Mouse (Mus musculus): ENCODE data around the gene Zfp367. TPM values are rescaled to one million over a fixed set of nuclear protein-coding genes. Genes with fewer than 3 reads are reported as not detected.

The Zfp367 gene
- polyA plus RNA-seq, 1 experiment from 2014 or later: 20.1 TPM

GRCm38 (mm10) chr13:64129616-64130375, 23.2 kb downstream of the Zfp367 start:
- Histone ChIP-seq H3K4me1 (ENCODE audit: control insufficient read depth, insufficient read depth, low read length) (peaks cover 4% of the 10 kb centered on the region; the same call in 1 of the 2 replicates), H3K27ac (ENCODE audit: low read length) (peak overlapping the region; percentile 73), H3K27me3 (ENCODE audit: control insufficient read depth, insufficient read depth, low read length) (no peaks in the 10 kb centered on the region), H3K4me2 (ENCODE audit: low read depth, low read length) (peak overlapping the region; percentile 80), H3K4me3 (replicated peaks; ENCODE audit: low read length) (peak overlapping the region; percentile 71), H3K36me3 (ENCODE audit: control insufficient read depth, insufficient read depth, low read length) (no peaks in the 10 kb centered on the region), H3K9me3 (replicated peaks; ENCODE audit: control insufficient read depth, low read length) (no peaks in the 10 kb centered on the region), H3K9ac (ENCODE audit: low read length) (peak overlapping the region; percentile 85)
- 38% methylated on average over 15 of the region's 15 CpGs for WGBS
- ATAC-seq (ENCODE audit: insufficient read depth, low FRiP score): peak; percentile 83; the same call in 1 of the 2 replicates

- WGBS: 6% methylated on average over 43 of the region's 44 CpGs
- peaks cover 4% of the 10 kb centered on the region; the same call in 1 of the 2 replicates for H3K4me1 ChIP-seq (ENCODE audit: control insufficient read depth, insufficient read depth, low read length)
- H3K27ac ChIP-seq (ENCODE audit: low read length): peak within 1 kb of the TSS; percentile 73
- H3K9ac ChIP-seq (ENCODE audit: low read length): peak within 1 kb of the TSS; percentile 85
- H3K4me3 ChIP-seq (replicated peaks; ENCODE audit: low read length): peak within 1 kb of the TSS; percentile 71
- peak within 1 kb of the TSS; percentile 80 for H3K4me2 ChIP-seq (ENCODE audit: low read depth, low read length)
- peak; percentile 93 for ATAC-seq (ENCODE audit: insufficient read depth, low FRiP score)
- H3K27me3 ChIP-seq (ENCODE audit: control insufficient read depth, insufficient read depth, low read length): no peaks in the 10 kb centered on the region
- no peaks in the 10 kb centered on the region for H3K9me3 ChIP-seq (replicated peaks; ENCODE audit: control insufficient read depth, low read length)
- H3K36me3 ChIP-seq (ENCODE audit: control insufficient read depth, insufficient read depth, low read length): no peaks in the 10 kb centered on the region
Measured at GRCm38 (mm10) chr13:64128858-64129615, 24.0 kb downstream of the Zfp367 start, which contains the start of gene Slc35d2. TSS of gene Slc35d2 (minus strand) at chr13:64129368.

- H3K4me2 ChIP-seq (ENCODE audit: low read depth, low read length): no peak overlapping the region
- no peak overlapping the region for H3K4me3 ChIP-seq (replicated peaks; ENCODE audit: low read length)
- H3K36me3 ChIP-seq (ENCODE audit: control insufficient read depth, insufficient read depth, low read length): no peaks in the 10 kb centered on the region
- peaks cover 4% of the 10 kb centered on the region; the same call in 1 of the 2 replicates for H3K4me1 ChIP-seq (ENCODE audit: control insufficient read depth, insufficient read depth, low read length)
- 60% methylated on average over 4 of the region's 4 CpGs for WGBS
- H3K27ac ChIP-seq (ENCODE audit: low read length): no peak overlapping the region
- H3K9ac ChIP-seq (ENCODE audit: low read length): no peak overlapping the region
- no peak for ATAC-seq (ENCODE audit: insufficient read depth, low FRiP score)
- no peaks in the 10 kb centered on the region for H3K27me3 ChIP-seq (ENCODE audit: control insufficient read depth, insufficient read depth, low read length)
- no peaks in the 10 kb centered on the region for H3K9me3 ChIP-seq (replicated peaks; ENCODE audit: control insufficient read depth, low read length)
Measured at GRCm38 (mm10) chr13:64126316-64126715, 26.7 kb downstream of the Zfp367 start.

GRCm38 (mm10) chr13:64124886-64125285, 28.1 kb downstream of the Zfp367 start:
- no peaks in the 10 kb centered on the region for H3K27me3 ChIP-seq (ENCODE audit: control insufficient read depth, insufficient read depth, low read length)
- 95% methylated on average over 6 of the region's 6 CpGs for WGBS
- no peak for ATAC-seq (ENCODE audit: insufficient read depth, low FRiP score)

DNA sequence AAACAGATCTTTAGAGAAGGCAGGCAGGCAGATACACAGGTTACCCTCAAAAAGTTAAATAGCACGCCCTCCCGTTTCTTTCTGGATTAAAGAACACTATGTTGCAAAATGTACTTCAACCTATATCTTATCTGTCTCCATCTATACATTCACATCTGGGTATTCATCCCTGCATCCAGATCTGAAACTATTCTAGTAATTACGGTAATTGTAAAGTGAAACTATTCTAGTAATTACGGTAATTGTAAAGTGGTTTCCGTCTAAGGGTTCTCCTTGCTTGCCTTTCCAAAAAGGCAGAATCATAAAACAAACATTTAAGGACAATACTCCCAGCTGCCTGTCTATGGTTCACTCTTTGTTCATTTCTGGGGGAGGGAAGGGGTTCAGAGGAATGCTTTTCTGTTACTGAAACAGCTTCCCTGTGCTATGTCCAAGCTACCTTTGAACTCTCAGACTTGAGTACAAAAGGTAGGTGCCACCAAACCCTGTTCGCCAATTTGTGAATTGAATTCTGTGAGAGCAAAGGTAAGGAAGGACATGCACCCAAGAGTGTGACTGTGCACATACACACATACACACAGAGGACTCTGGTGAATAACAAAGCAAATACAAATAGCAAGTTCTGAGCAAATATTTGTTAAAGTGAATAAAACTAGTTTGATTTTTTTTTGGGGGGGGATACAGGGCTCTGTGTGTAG, 29.4 kb downstream of the Zfp367 start:
- Histone ChIP-seq H3K27ac (ENCODE audit: low read length) (no peak overlapping the region), H3K4me2 (ENCODE audit: low read depth, low read length) (no peak overlapping the region), H3K27me3 (ENCODE audit: control insufficient read depth, insufficient read depth, low read length) (no peaks in the 10 kb centered on the region), H3K4me1 (ENCODE audit: control insufficient read depth, insufficient read depth, low read length) (no peaks in the 10 kb centered on the region), H3K9me3 (replicated peaks; ENCODE audit: control insufficient read depth, low read length) (no peaks in the 10 kb centered on the region), H3K36me3 (ENCODE audit: control insufficient read depth, insufficient read depth, low read length) (no peaks in the 10 kb centered on the region), H3K4me3 (replicated peaks; ENCODE audit: low read length) (no peak overlapping the region), H3K9ac (ENCODE audit: low read length) (no peak overlapping the region)
- ATAC-seq (ENCODE audit: insufficient read depth, low FRiP score): no peak
- 32% methylated on average over 6 of the region's 6 CpGs for WGBS

More at GRCm38 (mm10) chr13:64124886-64125285, 28.1 kb downstream of the Zfp367 start:
- no peak overlapping the region for H3K4me3 ChIP-seq (replicated peaks; ENCODE audit: low read length)
- H3K9me3 ChIP-seq (replicated peaks; ENCODE audit: control insufficient read depth, low read length): no peaks in the 10 kb centered on the region
- no peak overlapping the region for H3K4me2 ChIP-seq (ENCODE audit: low read depth, low read length)
- no peak overlapping the region for H3K27ac ChIP-seq (ENCODE audit: low read length)
- H3K36me3 ChIP-seq (ENCODE audit: control insufficient read depth, insufficient read depth, low read length): no peaks in the 10 kb centered on the region
- H3K4me1 ChIP-seq (ENCODE audit: control insufficient read depth, insufficient read depth, low read length): peaks cover 2% of the 10 kb centered on the region; the same call in 1 of the 2 replicates
- H3K9ac ChIP-seq (ENCODE audit: low read length): no peak overlapping the region

- no peak overlapping the region for H3K4me3 ChIP-seq (replicated peaks; ENCODE audit: low read length)
- 60% methylated on average over 4 of the region's 4 CpGs for WGBS
- H3K27me3 ChIP-seq (ENCODE audit: control insufficient read depth, insufficient read depth, low read length): no peaks in the 10 kb centered on the region
- no peaks in the 10 kb centered on the region for H3K36me3 ChIP-seq (ENCODE audit: control insufficient read depth, insufficient read depth, low read length)
- no peak overlapping the region for H3K27ac ChIP-seq (ENCODE audit: low read length)
- H3K4me1 ChIP-seq (ENCODE audit: control insufficient read depth, insufficient read depth, low read length): no peaks in the 10 kb centered on the region
- H3K4me2 ChIP-seq (ENCODE audit: low read depth, low read length): no peak overlapping the region
- no peak for ATAC-seq (ENCODE audit: insufficient read depth, low FRiP score)
- H3K9me3 ChIP-seq (replicated peaks; ENCODE audit: control insufficient read depth, low read length): no peaks in the 10 kb centered on the region
- H3K9ac ChIP-seq (ENCODE audit: low read length): no peak overlapping the region
Measured at GRCm38 (mm10) chr13:64120760-64121159, 32.2 kb downstream of the Zfp367 start.

DNA sequence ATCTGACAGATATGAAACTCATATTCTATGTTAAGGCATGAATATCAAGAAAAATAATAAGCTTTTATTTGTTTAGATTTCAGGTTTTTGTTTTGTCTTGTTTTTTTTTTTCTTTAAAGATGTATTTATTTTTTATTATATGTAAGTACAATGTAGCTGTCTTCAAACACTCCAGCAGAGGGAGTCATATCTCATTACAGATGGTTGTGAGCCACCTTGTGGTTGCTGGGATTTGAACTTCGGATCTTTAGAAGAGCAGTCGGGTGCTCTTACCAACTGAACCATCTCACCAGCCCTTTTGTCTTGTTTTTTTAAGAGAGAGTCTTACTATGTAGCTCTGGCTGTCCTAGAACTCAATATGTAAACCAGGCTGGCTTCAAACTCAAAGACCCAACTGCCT, 35.6 kb downstream of the Zfp367 start:
- no peak for ATAC-seq (ENCODE audit: insufficient read depth, low FRiP score)
- Histone ChIP-seq H3K4me2 (ENCODE audit: low read depth, low read length) (no peak overlapping the region), H3K36me3 (ENCODE audit: control insufficient read depth, insufficient read depth, low read length) (no peaks in the 10 kb centered on the region), H3K9me3 (replicated peaks; ENCODE audit: control insufficient read depth, low read length) (no peaks in the 10 kb centered on the region), H3K4me3 (replicated peaks; ENCODE audit: low read length) (no peak overlapping the region), H3K9ac (ENCODE audit: low read length) (no peak overlapping the region), H3K27me3 (ENCODE audit: control insufficient read depth, insufficient read depth, low read length) (no peaks in the 10 kb centered on the region), H3K27ac (ENCODE audit: low read length) (no peak overlapping the region), H3K4me1 (ENCODE audit: control insufficient read depth, insufficient read depth, low read length) (no peaks in the 10 kb centered on the region)
- 61% methylated on average over 2 of the region's 2 CpGs for WGBS

DNA sequence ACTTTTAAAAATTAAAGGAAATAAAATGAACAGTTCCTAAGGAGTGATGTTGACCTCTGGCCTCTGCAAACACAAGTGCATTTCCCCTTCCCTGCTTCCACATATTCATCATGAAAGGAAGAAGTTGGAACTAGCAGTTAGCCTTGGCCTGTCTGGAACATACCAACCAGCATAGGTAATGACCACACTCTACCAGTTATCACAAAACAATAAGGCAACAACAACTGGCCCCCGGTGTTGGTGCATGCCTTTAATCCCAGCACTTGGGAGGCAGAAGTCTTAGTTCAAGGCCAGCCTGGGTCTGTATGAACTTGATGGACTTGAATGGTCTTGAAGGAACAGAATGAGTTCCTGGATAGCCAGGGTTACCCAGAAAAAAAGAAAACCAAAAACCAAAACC, 42.6 kb downstream of the Zfp367 start:
- ATAC-seq (ENCODE audit: insufficient read depth, low FRiP score): no peak
- 88% methylated on average over 1 of the region's 1 CpGs for WGBS

More for the DNA sequence above, 42.6 kb downstream of the Zfp367 start:
- no peaks in the 10 kb centered on the region; the same call in 1 of the 2 replicates for H3K4me1 ChIP-seq (ENCODE audit: control insufficient read depth, insufficient read depth, low read length)
- H3K9ac ChIP-seq (ENCODE audit: low read length): no peak overlapping the region
- no peaks in the 10 kb centered on the region for H3K36me3 ChIP-seq (ENCODE audit: control insufficient read depth, insufficient read depth, low read length)
- H3K4me3 ChIP-seq (replicated peaks; ENCODE audit: low read length): no peak overlapping the region
- H3K4me2 ChIP-seq (ENCODE audit: low read depth, low read length): no peak overlapping the region
- no peak overlapping the region for H3K27ac ChIP-seq (ENCODE audit: low read length)
- H3K9me3 ChIP-seq (replicated peaks; ENCODE audit: control insufficient read depth, low read length): no peaks in the 10 kb centered on the region
- H3K27me3 ChIP-seq (ENCODE audit: control insufficient read depth, insufficient read depth, low read length): no peaks in the 10 kb centered on the region
